Mouse (Mus musculus) right cerebral cortex, postnatal 25 days (tissue): Measurements from ENCODE around the gene Prrt1.
A peak's percentile ranks its signal among the peaks of the same experiment; 100 is the strongest.

Experiments
- DNase-seq: peaks from one replicate; pipeline ENCODE4 v3.0.0; 2022

Prrt1 gene

DNA sequence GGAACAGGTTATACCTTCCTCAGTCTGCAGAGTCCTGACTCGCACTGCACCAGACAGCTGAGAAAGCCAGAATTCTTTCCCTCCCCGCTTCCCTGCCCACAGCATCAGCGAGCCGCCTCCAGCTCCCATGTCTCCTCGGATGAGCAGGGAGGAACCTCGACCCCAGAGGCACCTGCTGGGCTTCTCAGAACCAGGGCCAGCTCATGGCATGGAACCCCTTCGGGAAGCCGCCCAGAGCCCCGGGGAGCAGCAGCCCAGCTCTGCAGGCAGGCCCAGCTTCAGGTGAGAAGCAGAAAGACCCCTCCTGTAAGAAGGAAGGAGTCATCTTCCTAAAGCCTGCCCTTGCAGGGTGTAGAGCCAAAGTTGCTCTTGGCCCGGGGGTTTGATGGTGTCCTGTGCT lies 23.2 kb downstream of the Prrt1 start:
- DNase-seq: no peak

GRCm38 (mm10) chr17:34652985-34653384 lies 23.7 kb downstream of the Prrt1 start:
- DNase-seq: no peak

GRCm38 (mm10) chr17:34653746-34654285 lies 24.5 kb downstream of the Prrt1 start:
- DNase-seq: no peak

GRCm38 (mm10) chr17:34654392-34654791 lies 25.1 kb downstream of the Prrt1 start:
- DNase-seq: no peak

- DNase-seq: no peak
Observed at GRCm38 (mm10) chr17:34655160-34655559, 25.8 kb downstream of the Prrt1 start.

DNA sequence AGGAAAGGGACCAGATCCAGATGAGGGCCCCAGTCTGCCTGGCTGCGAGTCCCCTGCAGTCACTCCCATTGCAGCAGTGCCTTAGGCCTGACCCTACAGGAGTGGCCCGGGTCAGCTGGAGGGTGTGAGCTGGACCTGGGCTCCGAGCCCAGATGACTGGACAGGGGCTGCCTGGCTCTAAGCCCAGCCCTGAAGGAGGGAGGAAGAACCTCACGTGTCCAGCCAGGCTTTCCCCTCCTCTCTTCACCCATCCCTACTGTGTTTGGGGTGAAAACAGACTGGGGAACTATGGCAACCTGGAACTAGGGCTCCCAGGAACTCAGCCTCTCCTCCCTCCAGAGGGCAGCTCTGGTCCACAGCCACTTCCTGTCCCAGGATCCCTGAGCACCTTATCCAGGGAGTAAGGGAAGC lies 26.3 kb downstream of the Prrt1 start:
- peak; percentile 64 for DNase-seq

DNA sequence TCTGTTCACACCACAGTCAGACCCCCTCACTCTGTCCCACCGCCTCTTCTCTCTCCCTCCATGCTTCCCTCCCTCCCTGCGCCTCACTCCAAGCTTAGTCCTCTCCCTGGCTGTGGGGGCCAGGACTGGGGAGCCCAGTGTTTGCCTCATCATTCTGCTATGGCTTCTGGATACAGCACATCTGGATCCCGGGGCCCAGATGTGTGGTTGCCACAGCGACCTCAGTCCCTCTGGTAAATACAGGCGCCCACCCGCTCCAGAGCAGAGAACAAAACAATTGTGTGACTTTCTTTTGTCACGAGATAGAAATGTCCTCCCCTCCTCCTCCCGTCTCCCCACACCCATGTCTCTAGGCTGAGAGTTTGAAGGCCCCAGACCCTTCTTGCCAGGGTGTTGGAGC lies 27.3 kb downstream of the Prrt1 start:
- no peak for DNase-seq

DNA sequence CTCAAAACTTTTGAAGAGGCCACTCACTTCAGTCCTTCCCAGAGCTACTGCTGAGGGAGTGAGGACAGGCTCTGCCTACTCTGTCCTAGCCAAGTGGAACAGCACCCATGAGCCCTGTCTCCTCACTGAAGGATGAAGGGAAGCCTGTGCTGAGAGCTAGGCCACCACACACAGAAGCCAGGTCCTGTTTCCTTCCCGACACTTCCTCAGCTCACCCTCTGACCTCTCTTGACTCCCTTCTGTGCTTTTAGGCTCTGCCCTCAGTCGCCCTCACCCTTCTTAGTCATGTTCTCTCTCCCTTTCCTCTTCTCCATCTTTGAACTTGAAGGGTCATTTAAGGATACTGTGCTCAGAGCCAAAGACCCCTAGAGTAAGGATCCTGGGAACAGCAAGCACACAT lies 27.9 kb downstream of the Prrt1 start:
- DNase-seq: no peak

DNA sequence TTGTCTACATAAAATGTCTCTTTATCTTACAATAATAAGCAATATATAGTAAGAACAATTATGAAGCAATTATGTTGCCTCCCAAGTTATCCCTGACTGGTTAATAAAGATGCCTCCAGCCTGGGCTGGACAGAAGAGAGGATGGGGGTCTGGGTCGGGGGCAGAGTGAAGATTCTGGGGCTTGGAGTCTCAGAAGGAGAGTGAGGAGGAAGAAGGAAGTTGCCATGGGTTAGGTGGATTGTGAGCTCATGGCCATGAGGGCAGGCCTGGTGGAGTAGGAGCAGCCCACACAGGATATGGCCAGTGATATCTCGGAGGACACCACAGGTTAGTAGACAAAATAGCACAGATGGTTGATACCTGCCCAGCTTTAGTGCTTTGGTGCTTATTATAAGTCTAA lies 28.8 kb downstream of the Prrt1 start:
- DNase-seq: no peak

GRCm38 (mm10) chr17:34658591-34658990 lies 29.3 kb downstream of the Prrt1 start:
- no peak for DNase-seq

GRCm38 (mm10) chr17:34659181-34659896 lies 30.0 kb downstream of the Prrt1 start:
- DNase-seq: no peak

DNA sequence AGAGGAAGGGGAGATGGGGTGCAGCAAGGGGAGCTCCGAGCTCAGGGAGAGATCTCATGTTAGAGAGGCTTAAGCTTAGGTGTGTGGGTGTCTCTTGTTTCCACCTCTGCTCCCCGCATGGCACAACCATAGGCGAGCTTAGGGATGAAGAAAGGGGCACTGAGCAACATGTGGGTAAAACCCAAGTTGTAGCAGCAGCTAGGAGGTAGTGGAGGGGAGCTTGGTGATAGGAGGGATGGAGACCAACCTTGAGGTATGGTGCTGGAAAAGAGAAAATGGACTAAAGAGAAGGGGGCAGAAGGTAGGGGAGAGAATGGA lies 30.5 kb downstream of the Prrt1 start:
- DNase-seq: no peak

DNA sequence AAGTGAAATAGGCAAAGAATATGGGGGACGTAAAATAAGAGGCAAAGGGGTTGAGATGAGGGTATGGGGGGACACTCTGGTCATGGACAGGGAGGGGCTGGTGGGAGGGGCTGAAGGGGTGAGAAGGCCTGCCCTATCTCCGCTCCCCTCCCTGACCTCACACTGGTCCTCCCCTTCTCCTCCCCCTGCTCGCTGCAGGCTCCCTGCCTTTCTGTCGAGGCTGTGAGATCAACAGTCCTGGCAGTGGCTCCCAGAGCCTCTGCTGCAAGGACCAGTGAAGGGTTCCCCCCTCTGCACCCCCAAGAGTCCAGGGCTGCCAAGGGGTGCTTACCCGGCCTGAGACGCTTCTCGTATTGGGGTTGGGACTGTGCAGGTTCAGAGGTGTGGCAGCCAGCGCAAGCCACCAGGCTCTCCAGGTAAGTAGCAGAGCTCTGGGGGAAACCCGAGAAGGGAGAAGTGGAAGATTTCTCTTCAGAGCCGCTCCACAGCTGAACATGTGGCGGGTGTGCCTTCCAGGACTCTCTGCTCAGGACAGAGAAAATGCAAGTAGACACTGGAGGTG lies 31.0 kb downstream of the Prrt1 start:
- DNase-seq: no peak

DNA sequence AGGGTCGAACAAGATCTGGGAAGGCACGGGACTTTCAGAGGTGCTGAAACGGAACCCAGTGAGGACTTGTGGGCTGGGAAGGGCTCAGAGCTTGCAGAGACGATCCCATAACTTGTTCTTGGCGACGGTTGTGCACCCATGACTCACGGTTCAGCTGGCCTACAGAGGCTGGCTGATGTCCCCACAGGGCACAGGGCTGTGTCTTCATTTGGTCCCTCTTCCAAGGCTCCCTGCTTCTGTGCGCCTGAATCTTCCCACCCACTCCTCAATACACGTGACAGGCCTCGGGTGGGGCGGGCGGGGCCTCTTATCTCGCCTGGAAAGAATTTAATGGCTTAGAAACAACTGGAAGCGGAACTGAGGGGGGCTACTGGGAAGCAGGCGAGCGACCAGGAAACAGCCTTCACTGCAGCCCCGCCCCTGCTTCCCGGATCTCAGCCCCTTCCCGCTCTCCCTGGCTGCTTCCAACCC lies 31.8 kb downstream of the Prrt1 start:
- DNase-seq: no peak

DNA sequence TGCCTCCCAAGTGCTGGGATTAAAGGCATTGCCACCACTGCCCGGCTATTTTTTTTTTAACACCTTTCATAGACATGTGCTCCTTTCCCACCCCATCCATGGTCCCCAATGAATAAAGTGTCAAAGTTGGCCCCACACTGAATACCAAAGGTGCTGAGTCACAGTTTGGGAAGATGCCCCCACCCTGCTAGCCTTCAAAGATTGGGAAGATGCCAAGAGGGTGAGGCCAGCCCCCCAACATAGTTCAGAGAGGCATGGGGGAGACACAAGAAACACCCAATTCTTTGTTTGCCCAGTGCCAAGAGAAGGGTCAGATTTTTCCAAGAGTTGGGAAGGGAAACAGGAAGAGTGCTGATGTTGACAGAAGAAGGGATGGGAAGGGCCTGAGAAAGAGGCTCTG lies 33.1 kb downstream of the Prrt1 start:
- DNase-seq: no peak

- no peak for DNase-seq
Observed at GRCm38 (mm10) chr17:34662978-34663377, 33.6 kb downstream of the Prrt1 start.

GRCm38 (mm10) chr17:34663558-34663957 lies 34.2 kb downstream of the Prrt1 start:
- DNase-seq: no peak

DNA sequence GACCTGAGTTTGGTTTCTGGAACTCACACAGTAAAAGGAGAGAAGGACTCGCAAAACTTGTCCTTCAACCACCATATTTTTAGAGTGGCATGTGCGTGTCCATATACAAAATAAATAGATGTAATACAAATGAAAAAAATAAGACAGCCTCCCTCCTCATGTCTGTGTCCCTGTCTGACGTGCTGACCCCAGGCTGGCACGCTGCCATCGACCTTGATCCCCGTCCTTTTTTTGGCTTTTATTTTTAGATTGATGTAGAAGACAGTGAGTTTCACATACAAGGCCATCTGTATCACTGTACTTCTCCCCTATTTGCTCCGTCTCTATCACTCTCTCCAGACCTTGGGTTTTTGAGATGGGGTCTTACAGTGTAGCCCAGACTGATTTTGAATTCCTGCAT lies 35.1 kb downstream of the Prrt1 start:
- DNase-seq: no peak

- DNase-seq: no peak
Observed at GRCm38 (mm10) chr17:34670235-34670634, 40.9 kb downstream of the Prrt1 start, which contains the start of gene Tnxb. TSS of gene Tnxb (plus strand) at chr17:34670535.

DNA sequence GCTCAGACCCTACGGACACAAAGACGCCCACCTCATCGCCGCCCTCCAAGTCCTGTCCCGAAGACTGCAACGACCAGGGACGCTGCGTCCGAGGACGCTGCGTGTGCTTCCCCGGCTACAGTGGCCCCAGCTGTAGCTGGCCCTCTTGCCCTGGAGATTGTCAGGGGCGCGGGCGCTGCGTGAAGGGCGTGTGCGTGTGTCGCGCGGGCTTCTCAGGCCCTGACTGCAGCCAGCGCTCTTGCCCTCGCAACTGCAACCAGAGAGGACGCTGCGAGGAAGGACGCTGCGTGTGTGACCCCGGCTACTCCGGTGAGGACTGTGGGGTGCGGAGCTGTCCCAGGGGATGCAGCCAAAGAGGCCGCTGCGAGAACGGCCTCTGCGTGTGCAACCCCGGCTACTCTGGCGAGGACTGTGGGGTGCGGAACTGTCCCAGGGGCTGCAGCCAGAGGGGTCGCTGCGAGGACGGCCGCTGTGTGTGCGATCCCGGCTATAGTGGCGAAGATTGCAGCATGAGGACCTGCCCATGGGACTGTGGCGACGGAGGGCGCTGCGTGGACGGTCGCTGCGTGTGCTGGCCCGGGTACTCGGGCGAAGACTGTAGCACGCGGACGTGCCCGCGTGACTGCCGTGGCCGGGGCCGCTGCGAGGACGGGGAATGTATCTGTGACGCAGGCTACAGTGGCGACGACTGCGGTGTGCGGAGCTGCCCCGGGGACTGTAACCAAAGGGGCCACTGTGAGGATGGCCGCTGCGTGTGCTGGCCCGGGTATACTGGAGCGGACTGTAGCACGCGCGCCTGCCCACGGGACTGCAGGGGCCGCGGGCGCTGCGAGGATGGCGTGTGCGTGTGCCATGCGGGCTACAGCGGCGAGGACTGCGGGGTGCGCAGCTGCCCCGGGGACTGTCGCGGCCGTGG lies 42.1 kb downstream of the Prrt1 start:
- no peak for DNase-seq

GRCm38 (mm10) chr17:34672246-34672792 lies 43.0 kb downstream of the Prrt1 start:
- DNase-seq: no peak

DNA sequence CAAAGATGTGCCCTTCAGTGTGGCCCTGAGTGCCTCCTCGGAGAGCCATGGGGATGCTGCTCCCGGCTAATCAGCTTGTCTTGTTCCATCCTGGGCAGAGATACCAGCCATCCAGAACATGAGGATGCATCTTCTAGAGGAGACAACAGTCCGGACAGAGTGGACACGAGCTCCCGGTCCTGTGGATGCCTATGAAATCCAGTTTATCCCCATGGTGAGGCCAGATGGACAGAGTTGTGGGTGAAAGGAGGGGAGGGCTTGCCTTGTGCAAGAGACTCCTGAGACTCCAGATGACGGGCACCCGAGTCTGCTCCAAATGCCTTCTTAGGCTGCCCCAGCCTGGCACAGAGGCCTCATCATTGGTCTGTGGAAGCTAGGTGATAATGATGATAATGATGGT lies 43.8 kb downstream of the Prrt1 start:
- DNase-seq: no peak

DNA sequence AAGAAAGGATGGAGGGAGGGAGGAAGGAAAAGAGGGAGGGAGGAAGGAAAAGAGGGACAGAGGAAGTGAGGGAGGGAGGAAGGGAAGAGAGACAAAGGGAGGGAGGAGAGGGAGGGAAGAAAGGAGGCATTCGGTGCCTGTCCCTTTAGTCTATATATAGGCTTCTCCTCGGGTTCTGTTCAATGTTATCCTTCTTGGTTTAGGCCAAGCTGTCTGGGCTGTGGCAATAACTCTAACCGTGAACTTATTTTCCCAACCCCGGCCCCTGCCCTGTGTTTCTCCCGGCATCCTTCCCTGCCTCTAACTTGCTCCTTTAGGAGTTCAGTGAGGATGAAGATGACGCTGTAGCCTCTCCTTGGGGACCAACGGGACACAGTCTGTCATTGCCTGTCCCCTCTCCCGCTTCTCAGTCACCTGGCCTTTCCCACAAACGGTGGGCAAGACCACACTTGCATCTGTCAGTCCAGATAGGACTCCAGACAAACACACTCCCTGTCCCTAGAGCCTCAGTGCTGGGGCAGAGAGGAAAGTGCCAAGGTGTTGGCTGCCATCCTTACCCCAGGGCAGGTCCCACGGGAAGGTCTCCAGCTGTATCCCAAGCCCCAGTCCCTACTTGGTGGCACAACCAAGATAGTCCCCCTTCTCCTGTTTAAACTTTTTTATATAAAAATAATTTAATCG lies 45.3 kb downstream of the Prrt1 start:
- no peak for DNase-seq
